Mouse (Mus musculus): ENCODE measurements around the gene Tmem98. TPM values are rescaled to one million over a fixed set of nuclear protein-coding genes. Genes with fewer than 3 reads are reported as not detected.
A peak's percentile ranks its signal among the peaks of the same experiment; 100 is the strongest.

The Tmem98 gene
- 99.1 and 101 TPM in 2 replicates for polyA plus RNA-seq (2016; fragmentation: Nextera tagmentation; extraction: Ambion mirVana)

GRCm38 (mm10) chr11:80809993-80810821 is at the start of gene Tmem98:
TSS of gene Tmem98 (plus strand) at chr11:80810175.
- Histone ChIP-seq H3K36me3 (peaks cover 32% of the 10 kb centered on the region), H3K9ac (peak within 1 kb of the TSS; percentile 88), H3K4me2 (peak within 1 kb of the TSS; percentile 89), H3K9me3 (replicated peaks) (no peaks in the 10 kb centered on the region), H3K27me3 (replicated peaks) (no peaks in the 10 kb centered on the region), H3K27ac (ENCODE audit: poor library complexity, severe bottlenecking) (peak within 1 kb of the TSS; percentile 89), H3K4me1 (replicated peaks) (peaks cover 30% of the 10 kb centered on the region), H3K4me3 (peak within 1 kb of the TSS; percentile 77)
- ATAC-seq (ENCODE audit: insufficient number of reproducible peaks, low FRiP score): peak; percentile 83
- WGBS: under 1% methylated on average over 54 of the region's 54 CpGs

- H3K4me3 ChIP-seq: no peak overlapping the region
- peaks cover 5% of the 10 kb centered on the region for H3K4me1 ChIP-seq (replicated peaks)
- no peak overlapping the region for H3K4me2 ChIP-seq
- ATAC-seq (ENCODE audit: insufficient number of reproducible peaks, low FRiP score): no peak
- no peak overlapping the region for H3K27ac ChIP-seq (ENCODE audit: poor library complexity, severe bottlenecking)
- WGBS: 69% methylated on average over 3 of the region's 3 CpGs
- no peak overlapping the region for H3K9ac ChIP-seq
- 0 out of 2 replicates have a peak, but pooled peaks cover 3% of the 10 kb centered on the region for H3K9me3 ChIP-seq (replicated peaks)
- H3K36me3 ChIP-seq: no peaks in the 10 kb centered on the region
- no peaks in the 10 kb centered on the region for H3K27me3 ChIP-seq (replicated peaks)
Measured at GRCm38 (mm10) chr11:80761285-80761974, 48.5 kb upstream of the Tmem98 start.

- no peak overlapping the region for H3K4me3 ChIP-seq
- WGBS: 70% methylated on average over 4 of the region's 4 CpGs
- H3K36me3 ChIP-seq: no peaks in the 10 kb centered on the region
- no peak overlapping the region for H3K9ac ChIP-seq
- H3K27ac ChIP-seq (ENCODE audit: poor library complexity, severe bottlenecking): no peak overlapping the region
- no peak overlapping the region for H3K4me2 ChIP-seq
- ATAC-seq (ENCODE audit: insufficient number of reproducible peaks, low FRiP score): no peak
- 0 out of 2 replicates have a peak, but pooled peaks cover 3% of the 10 kb centered on the region for H3K9me3 ChIP-seq (replicated peaks)
- H3K4me1 ChIP-seq (replicated peaks): peaks cover 10% of the 10 kb centered on the region
- H3K27me3 ChIP-seq (replicated peaks): no peaks in the 10 kb centered on the region
Measured at GRCm38 (mm10) chr11:80762066-80762465, 47.9 kb upstream of the Tmem98 start.

- Histone ChIP-seq H3K9me3 (replicated peaks) (no peaks in the 10 kb centered on the region), H3K4me2 (no peak overlapping the region), H3K9ac (no peak overlapping the region), H3K36me3 (no peaks in the 10 kb centered on the region), H3K27me3 (replicated peaks) (no peaks in the 10 kb centered on the region), H3K4me1 (replicated peaks) (peaks cover 17% of the 10 kb centered on the region), H3K27ac (ENCODE audit: poor library complexity, severe bottlenecking) (no peak overlapping the region), H3K4me3 (no peak overlapping the region)
- 84% methylated on average over 4 of the region's 4 CpGs for WGBS
- no peak for ATAC-seq (ENCODE audit: insufficient number of reproducible peaks, low FRiP score)
Measured at GRCm38 (mm10) chr11:80766068-80766467, 43.9 kb upstream of the Tmem98 start.

GRCm38 (mm10) chr11:80766472-80767319 is 43.3 kb upstream of the Tmem98 start:
- WGBS: 60% methylated on average over 6 of the region's 6 CpGs
- Histone ChIP-seq H3K4me3 (no peak overlapping the region), H3K4me2 (no peak overlapping the region), H3K9me3 (replicated peaks) (no peaks in the 10 kb centered on the region), H3K9ac (no peak overlapping the region), H3K36me3 (no peaks in the 10 kb centered on the region), H3K27me3 (replicated peaks) (no peaks in the 10 kb centered on the region), H3K27ac (ENCODE audit: poor library complexity, severe bottlenecking) (no peak overlapping the region), H3K4me1 (replicated peaks) (peaks cover 17% of the 10 kb centered on the region)
- ATAC-seq (ENCODE audit: insufficient number of reproducible peaks, low FRiP score): no peak

- no peaks in the 10 kb centered on the region for H3K27me3 ChIP-seq (replicated peaks)
- no peak for ATAC-seq (ENCODE audit: insufficient number of reproducible peaks, low FRiP score)
- WGBS: 66% methylated on average over 3 of the region's 3 CpGs
Measured at GRCm38 (mm10) chr11:80767320-80767617, 42.7 kb upstream of the Tmem98 start.

GRCm38 (mm10) chr11:80771186-80771585 is 38.8 kb upstream of the Tmem98 start:
- 0 out of 2 replicates have a peak, but pooled peaks cover 5% of the 10 kb centered on the region for H3K27me3 ChIP-seq (replicated peaks)
- ATAC-seq (ENCODE audit: insufficient number of reproducible peaks, low FRiP score): no peak
- H3K4me3 ChIP-seq: no peak overlapping the region
- H3K4me1 ChIP-seq (replicated peaks): peaks cover 35% of the 10 kb centered on the region
- no peak overlapping the region for H3K27ac ChIP-seq (ENCODE audit: poor library complexity, severe bottlenecking)
- 88% methylated on average over 3 of the region's 3 CpGs for WGBS
- H3K4me2 ChIP-seq: no peak overlapping the region
- no peaks in the 10 kb centered on the region for H3K36me3 ChIP-seq
- no peak overlapping the region for H3K9ac ChIP-seq
- no peaks in the 10 kb centered on the region for H3K9me3 ChIP-seq (replicated peaks)

More at GRCm38 (mm10) chr11:80767320-80767617, 42.7 kb upstream of the Tmem98 start:
- H3K27ac ChIP-seq (ENCODE audit: poor library complexity, severe bottlenecking): no peak overlapping the region
- H3K4me1 ChIP-seq (replicated peaks): peaks cover 17% of the 10 kb centered on the region
- H3K4me2 ChIP-seq: no peak overlapping the region
- no peaks in the 10 kb centered on the region for H3K36me3 ChIP-seq
- no peak overlapping the region for H3K9ac ChIP-seq
- H3K4me3 ChIP-seq: no peak overlapping the region
- H3K9me3 ChIP-seq (replicated peaks): no peaks in the 10 kb centered on the region

GRCm38 (mm10) chr11:80771596-80772250 is 38.3 kb upstream of the Tmem98 start:
- Histone ChIP-seq H3K9ac (no peak overlapping the region), H3K9me3 (replicated peaks) (no peaks in the 10 kb centered on the region), H3K4me3 (no peak overlapping the region), H3K4me1 (replicated peaks) (peaks cover 30% of the 10 kb centered on the region), H3K27me3 (replicated peaks) (0 out of 2 replicates have a peak, but pooled peaks cover 5% of the 10 kb centered on the region), H3K4me2 (no peak overlapping the region), H3K27ac (ENCODE audit: poor library complexity, severe bottlenecking) (no peak overlapping the region), H3K36me3 (no peaks in the 10 kb centered on the region)
- 78% methylated on average over 5 of the region's 5 CpGs for WGBS
- ATAC-seq (ENCODE audit: insufficient number of reproducible peaks, low FRiP score): no peak

- Histone ChIP-seq H3K9ac (no peak overlapping the region), H3K9me3 (replicated peaks) (no peaks in the 10 kb centered on the region), H3K36me3 (no peaks in the 10 kb centered on the region), H3K27me3 (replicated peaks) (0 out of 2 replicates have a peak, but pooled peaks cover 5% of the 10 kb centered on the region), H3K4me3 (no peak overlapping the region), H3K27ac (ENCODE audit: poor library complexity, severe bottlenecking) (peak overlapping the region; percentile 30; the same call in 1 of the 2 replicates), H3K4me1 (replicated peaks) (peaks cover 24% of the 10 kb centered on the region), H3K4me2 (peak overlapping the region; percentile 31; the same call in 1 of the 2 replicates)
- WGBS: 31% methylated on average over 6 of the region's 6 CpGs
- no peak for ATAC-seq (ENCODE audit: insufficient number of reproducible peaks, low FRiP score)
Measured at GRCm38 (mm10) chr11:80772595-80773210, 37.3 kb upstream of the Tmem98 start.

- Histone ChIP-seq H3K4me1 (replicated peaks) (peaks cover 26% of the 10 kb centered on the region), H3K36me3 (no peaks in the 10 kb centered on the region), H3K27ac (ENCODE audit: poor library complexity, severe bottlenecking) (no peak overlapping the region), H3K27me3 (replicated peaks) (0 out of 2 replicates have a peak, but pooled peaks cover 5% of the 10 kb centered on the region), H3K9ac (no peak overlapping the region), H3K9me3 (replicated peaks) (no peaks in the 10 kb centered on the region), H3K4me3 (no peak overlapping the region), H3K4me2 (no peak overlapping the region)
- ATAC-seq (ENCODE audit: insufficient number of reproducible peaks, low FRiP score): no peak
- 66% methylated on average over 3 of the region's 3 CpGs for WGBS
Measured at GRCm38 (mm10) chr11:80775535-80775934, 34.4 kb upstream of the Tmem98 start.

All from heart, embryonic 12.5 days (tissue).